Mouse (Mus musculus): ENCODE data around the gene Auts2.

DNA sequence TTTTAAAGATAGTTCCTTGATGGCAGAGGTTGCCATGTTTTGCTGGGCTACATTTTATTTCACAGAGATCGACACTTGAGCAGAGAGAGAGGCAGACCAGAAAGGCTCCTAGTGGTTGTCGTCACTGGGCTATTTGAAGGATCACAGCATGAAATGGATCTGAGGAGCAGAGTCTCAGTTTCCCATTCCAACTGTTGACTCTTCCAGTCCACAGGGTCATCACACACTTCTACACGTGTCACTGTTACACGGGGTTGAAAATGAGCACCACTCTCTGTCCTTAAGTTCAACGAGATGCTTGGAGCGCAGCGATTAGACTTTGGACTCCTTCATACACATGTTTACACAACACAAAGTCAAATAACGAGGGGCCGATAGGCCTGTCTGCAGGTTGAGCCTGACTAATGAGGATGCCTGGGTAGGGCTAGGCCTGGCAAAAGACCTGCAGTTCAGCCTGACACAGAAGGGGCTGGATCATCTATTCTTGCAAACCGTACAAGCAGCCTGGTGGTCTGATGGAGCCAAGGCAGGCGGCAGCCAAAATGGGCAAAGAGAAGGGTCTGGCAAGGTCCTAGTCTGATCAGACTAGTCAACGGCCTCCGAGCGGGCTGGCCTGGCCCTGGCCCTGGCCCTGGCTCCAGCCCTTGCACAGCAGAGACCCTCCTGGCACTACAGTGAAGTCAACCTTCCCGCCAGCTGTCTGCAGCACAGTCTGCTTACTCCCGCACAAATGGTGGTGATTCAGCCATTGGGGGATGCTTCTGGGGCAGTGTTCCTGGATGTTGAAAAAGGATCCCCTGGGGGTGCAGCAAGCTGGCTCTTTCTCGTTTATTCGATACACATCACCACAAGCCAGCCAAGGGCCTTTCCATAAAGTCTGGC is 969.6 kb downstream of the Auts2 start:
- TF ChIP-seq BHLHE40 (IDR thresholded peaks at IDR 0.05; ENCODE audit: low read depth, low read length) (no peak), POLR2A (IDR thresholded peaks at IDR 0.05; ENCODE audit: low read depth, low read length) (no peak), EP300 (IDR thresholded peaks at IDR 0.05; ENCODE audit: low read length) (no peak), ZNF384 (IDR thresholded peaks at IDR 0.05; ENCODE audit: low read depth, low read length) (no peak), CTCF (conservative IDR thresholded peaks at IDR 0.05 in 1 of 2, IDR thresholded peaks at IDR 0.05 in 1 of 2; ENCODE audit: low read depth in 2 of 2, low read length in 2 of 2) (no peak), MAX (IDR thresholded peaks at IDR 0.05; ENCODE audit: low read length) (no peak), NELFE (IDR thresholded peaks at IDR 0.05; ENCODE audit: low read depth, low read length) (no peak), SIN3A (IDR thresholded peaks at IDR 0.05; ENCODE audit: low read length) (no peak), MXI1 (IDR thresholded peaks at IDR 0.05; ENCODE audit: low read depth, low read length) (no peak), ZC3H11A (IDR thresholded peaks at IDR 0.05; ENCODE audit: low read depth, low read length) (no peak), GABPA (IDR thresholded peaks at IDR 0.05; ENCODE audit: insufficient replicate concordance, low read depth, low read length) (no peak)

Data from CH12.LX (cell line).